Mouse (Mus musculus) neural tube, postnatal 0 days (tissue): Measurements from ENCODE around the gene Sapcd2. TPM values are rescaled to one million over a fixed set of nuclear protein-coding genes. Genes with fewer than 3 reads are reported as not detected.

ENCODE experiments used
- polyA plus RNA-seq: library from polyadenylated mRNA; unstranded; fragments of >200 nt; fragmentation: Nextera tagmentation; extraction: Ambion mirVana; gene quantifications from 2 replicates; pipeline ENCODE4 v1.2.1, GENCODE M21; 2015

Gene Sapcd2
- 16.8 and 18.2 TPM in 2 replicates for polyA plus RNA-seq

GRCm38 (mm10) chr2:25371764-25372643, at the start of gene Sapcd2:
Gene Sapcd2 (plus strand): TSS chr2:25372321.

GRCm38 (mm10) chr2:25332286-25333160, 39.6 kb upstream of the Sapcd2 start, which contains the start of gene Man1b1:
Gene Man1b1 (plus strand): TSS chr2:25332338.

GRCm38 (mm10) chr2:25356208-25357079, 15.7 kb upstream of the Sapcd2 start, which contains the start of gene Dpp7:
Gene Dpp7 (minus strand): TSS chr2:25356359.

GRCm38 (mm10) chr2:25365091-25365761, 6.9 kb upstream of the Sapcd2 start, which contains the start of gene Uap1l1:
Gene Uap1l1 (minus strand): TSS chr2:25365682.

GRCm38 (mm10) chr2:25395721-25396596, 23.8 kb downstream of the Sapcd2 start, which contains the start of gene Entpd2:
Gene Entpd2 (plus strand): TSS chr2:25395874.

GRCm38 (mm10) chr2:25399051-25399450, 26.9 kb downstream of the Sapcd2 start, which contains the start of gene Npdc1:
Gene Npdc1 (plus strand): TSS chr2:25399351.

GRCm38 (mm10) chr2:25422587-25423410, 50.7 kb downstream of the Sapcd2 start, which contains the start of gene Fut7:
Gene Fut7 (plus strand): TSS chr2:25423267.

Other genes starting within 250 kb of the Sapcd2 start
- gene Nrarp, start 191.6 kb upstream of the Sapcd2 start, polyA plus RNA-seq: 15.8 TPM in 2 replicates
- 1.7 and 2.2 TPM in 2 replicates for gene Tor4a, start 175.4 kb upstream of the Sapcd2 start, polyA plus RNA-seq
- gene Nelfb, start 160.8 kb upstream of the Sapcd2 start, polyA plus RNA-seq: 73.6 and 78.9 TPM in 2 replicates
- gene Stpg3, start 157.7 kb upstream of the Sapcd2 start, polyA plus RNA-seq: 0.12 TPM in 1 of 2 replicates, not detected in the other
- gene Fam166a, start 153.6 kb upstream of the Sapcd2 start, polyA plus RNA-seq: 0.53 TPM in 1 of 2 replicates, not detected in the other
- gene Tubb4b, start 147.6 kb upstream of the Sapcd2 start, polyA plus RNA-seq: 538 and 555 TPM in 2 replicates
- not detected in 2 replicates for gene Slc34a3, start 138.0 kb upstream of the Sapcd2 start, polyA plus RNA-seq
- gene Rnf224, start 135.5 kb upstream of the Sapcd2 start, polyA plus RNA-seq: not detected in 2 replicates
- 233 and 275 TPM in 2 replicates for gene Rnf208, start 130.1 kb upstream of the Sapcd2 start, polyA plus RNA-seq
- gene Cysrt1, start 129.9 kb upstream of the Sapcd2 start, polyA plus RNA-seq: 0.18 TPM in 1 of 2 replicates, not detected in the other
- 2.6 and 3.2 TPM in 2 replicates for gene AL732309.1, start 125.5 kb upstream of the Sapcd2 start, polyA plus RNA-seq
- 23.8 and 25.9 TPM in 2 replicates for gene Tmem203, start 116.9 kb upstream of the Sapcd2 start, polyA plus RNA-seq
- gene Tprn, start 109.7 kb upstream of the Sapcd2 start, polyA plus RNA-seq: 15.4 and 16.4 TPM in 2 replicates
- 166 and 169 TPM in 2 replicates for gene Ssna1, start 99.9 kb upstream of the Sapcd2 start, polyA plus RNA-seq
- gene Anapc2, start 99.8 kb upstream of the Sapcd2 start, polyA plus RNA-seq: 86.3 and 90.8 TPM in 2 replicates
- gene Tmem210, start 84.2 kb upstream of the Sapcd2 start, polyA plus RNA-seq: 0.34 TPM in 1 of 2 replicates, not detected in the other
- 0.13 and 0.38 TPM in 2 replicates for gene Lrrc26, start 82.4 kb upstream of the Sapcd2 start, polyA plus RNA-seq
- gene Grin1, start 53.1 kb upstream of the Sapcd2 start, polyA plus RNA-seq: 89.6 and 112 TPM in 2 replicates
- gene Man1b1, start 40.0 kb upstream of the Sapcd2 start, polyA plus RNA-seq: 46.6 and 48.4 TPM in 2 replicates
- gene Dpp7, start 16.0 kb upstream of the Sapcd2 start, polyA plus RNA-seq: 20.6 and 20.9 TPM in 2 replicates
- gene Uap1l1, start 6.6 kb upstream of the Sapcd2 start, polyA plus RNA-seq: 19.7 and 22.7 TPM in 2 replicates
- gene Entpd2, start 23.6 kb downstream of the Sapcd2 start, polyA plus RNA-seq: 15.6 and 17.4 TPM in 2 replicates
- 405 and 457 TPM in 2 replicates for gene Npdc1, start 27.0 kb downstream of the Sapcd2 start, polyA plus RNA-seq
- 0.30 and 0.41 TPM in 2 replicates for gene Fut7, start 50.9 kb downstream of the Sapcd2 start, polyA plus RNA-seq
- 11.5 and 17.0 TPM in 2 replicates for gene Abca2, start 56.4 kb downstream of the Sapcd2 start, polyA plus RNA-seq
- 1.3 and 1.8 TPM in 2 replicates for gene Clic3, start 84.5 kb downstream of the Sapcd2 start, polyA plus RNA-seq
- 131 and 140 TPM in 2 replicates for gene Paxx, start 88.8 kb downstream of the Sapcd2 start, polyA plus RNA-seq
- gene Ptgds, start 97.7 kb downstream of the Sapcd2 start, polyA plus RNA-seq: 1,109 and 2,669 TPM in 2 replicates
- gene Lcn12, start 121.6 kb downstream of the Sapcd2 start, polyA plus RNA-seq: not detected in 2 replicates
- 103 and 115 TPM in 2 replicates for gene Fbxw5, start 128.4 kb downstream of the Sapcd2 start, polyA plus RNA-seq
- 6.2 TPM in 2 replicates for gene C8g, start 129.4 kb downstream of the Sapcd2 start, polyA plus RNA-seq
- 11.9 and 12.1 TPM in 2 replicates for gene Traf2, start 174.6 kb downstream of the Sapcd2 start, polyA plus RNA-seq
- 403 and 421 TPM in 2 replicates for gene Edf1, start 185.5 kb downstream of the Sapcd2 start, polyA plus RNA-seq
- gene Mamdc4, start 202.5 kb downstream of the Sapcd2 start, polyA plus RNA-seq: 1.0 and 3.1 TPM in 2 replicates
- 251 and 258 TPM in 2 replicates for gene Phpt1, start 202.9 kb downstream of the Sapcd2 start, polyA plus RNA-seq
- gene Ajm1, start 209.4 kb downstream of the Sapcd2 start, polyA plus RNA-seq: 20.4 and 21.5 TPM in 2 replicates
- 56.5 and 61.3 TPM in 2 replicates for gene Rabl6, start 236.2 kb downstream of the Sapcd2 start, polyA plus RNA-seq
- 0.45 and 0.50 TPM in 2 replicates for gene Ccdc183, start 245.4 kb downstream of the Sapcd2 start, polyA plus RNA-seq
- 63.4 and 65.7 TPM in 2 replicates for gene Tmem141, start 249.7 kb downstream of the Sapcd2 start, polyA plus RNA-seq